Mouse (Mus musculus) urinary bladder, postnatal 10 days (tissue): ENCODE measurements around the gene Btbd8.

Source experiments
- DNase-seq: peaks from one replicate; pipeline ENCODE4 v3.0.0; 2022; ENCODE audit warnings: low spot score

Btbd8 gene

GRCm38 (mm10) chr5:107518602-107519001 lies 80.8 kb downstream of the Btbd8 start:
- no peak for DNase-seq

GRCm38 (mm10) chr5:107521386-107521785 lies 83.6 kb downstream of the Btbd8 start:
- DNase-seq, result no peak

- no peak for DNase-seq
These were observed 84.1 kb downstream of the Btbd8 start for GRCm38 (mm10) chr5:107521897-107522296.

- DNase-seq, result no peak
These were observed 86.5 kb downstream of the Btbd8 start for GRCm38 (mm10) chr5:107524281-107524680.

GRCm38 (mm10) chr5:107528856-107529255 lies 91.1 kb downstream of the Btbd8 start:
- DNase-seq, result no peak

GRCm38 (mm10) chr5:107533590-107533989 lies 95.8 kb downstream of the Btbd8 start:
- DNase-seq, result no peak

GRCm38 (mm10) chr5:107534581-107534980 lies 96.8 kb downstream of the Btbd8 start, which contains the start of gene 1700028K03Rik:
TSS of gene 1700028K03Rik (plus strand) at chr5:107534709.
- no peak for DNase-seq

- no peak for DNase-seq
These were observed 103.9 kb downstream of the Btbd8 start for GRCm38 (mm10) chr5:107541696-107542095.

GRCm38 (mm10) chr5:107545927-107546326 lies 108.1 kb downstream of the Btbd8 start:
- no peak for DNase-seq

GRCm38 (mm10) chr5:107547955-107548354 lies 110.2 kb downstream of the Btbd8 start:
- DNase-seq, result no peak

- no peak for DNase-seq
These were observed 110.6 kb downstream of the Btbd8 start for GRCm38 (mm10) chr5:107548444-107548843.

- no peak for DNase-seq
These were observed 116.5 kb downstream of the Btbd8 start for GRCm38 (mm10) chr5:107554336-107554735.

- no peak for DNase-seq
These were observed 119.2 kb downstream of the Btbd8 start for GRCm38 (mm10) chr5:107556969-107557368.
